Mouse (Mus musculus): ENCODE measurements around the gene Gak. TPM values are rescaled to one million over a fixed set of nuclear protein-coding genes. Genes with fewer than 3 reads are reported as not detected.

The Gak gene
- polyA plus RNA-seq, 1 experiment from 2014 or later: 45.5 TPM

DNA sequence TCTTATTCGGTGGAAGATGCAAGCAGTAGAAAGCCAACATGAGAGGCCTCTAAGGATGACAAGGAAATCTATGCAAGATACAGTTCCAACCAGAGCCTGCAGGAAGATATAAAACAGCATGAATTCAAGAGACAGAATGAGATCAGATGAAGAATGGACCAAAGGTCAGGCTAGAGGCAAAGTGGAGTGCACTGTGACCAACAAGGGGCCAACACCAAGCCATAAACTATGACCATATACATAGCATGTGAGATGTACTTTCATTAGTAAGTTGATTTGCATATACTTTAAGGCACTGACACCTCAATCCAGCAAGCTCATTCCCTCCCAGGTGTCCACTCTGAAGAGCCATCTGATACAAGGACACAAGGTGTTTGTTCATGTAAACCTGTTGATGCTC, 19.1 kb downstream of the Gak start:
- Histone ChIP-seq H3K4me1 (ENCODE audit: control insufficient read depth, insufficient read depth, low read length) (no peaks in the 10 kb centered on the region), H3K4me3 (ENCODE audit: low read depth, low read length) (no peak overlapping the region), H3K36me3 (replicated peaks; ENCODE audit: control insufficient read depth, insufficient read depth, low read depth, low read length) (peaks cover 3% of the 10 kb centered on the region), H3K27me3 (ENCODE audit: control insufficient read depth, insufficient read depth, low read length) (no peaks in the 10 kb centered on the region), H3K27ac (replicated peaks; ENCODE audit: low read depth, low read length) (no peak overlapping the region), H3K9ac (replicated peaks; ENCODE audit: low read length) (no peak overlapping the region), H3K9me3 (replicated peaks; ENCODE audit: control insufficient read depth, low read length) (no peaks in the 10 kb centered on the region), H3K4me2 (ENCODE audit: low read depth, low read length) (no peak overlapping the region)
- no peak for DNase-seq (ENCODE audit: low spot score)
- WGBS: 96% methylated on average over 1 of the region's 1 CpGs
- ATAC-seq (replicated peaks; ENCODE audit: insufficient number of reproducible peaks, low FRiP score, low TSS enrichment, low read depth): no peak

DNA sequence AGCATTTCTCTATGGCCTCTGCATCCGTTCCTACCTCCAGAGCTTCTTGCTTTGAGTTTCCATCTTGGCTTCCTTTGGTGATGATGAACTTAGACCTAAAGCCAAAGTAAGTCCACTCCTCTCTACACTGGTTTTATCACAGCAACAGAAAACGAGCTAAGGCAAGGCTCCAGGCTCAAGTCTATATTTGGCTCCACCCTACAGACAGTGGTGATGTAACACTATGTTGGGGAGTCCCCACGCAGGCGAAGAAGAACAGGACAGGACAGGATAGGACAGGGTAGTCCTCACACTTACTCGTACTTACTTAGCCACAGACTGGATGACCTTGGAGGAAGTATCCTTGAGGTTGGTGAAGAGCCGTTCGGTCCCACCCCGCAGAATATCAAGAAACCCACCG, 27.0 kb downstream of the Gak start:
- H3K36me3 ChIP-seq (replicated peaks; ENCODE audit: control insufficient read depth, insufficient read depth, low read depth, low read length): peaks cover 5% of the 10 kb centered on the region
- H3K4me2 ChIP-seq (ENCODE audit: low read depth, low read length): no peak overlapping the region
- H3K9ac ChIP-seq (replicated peaks; ENCODE audit: low read length): no peak overlapping the region
- no peaks in the 10 kb centered on the region for H3K9me3 ChIP-seq (replicated peaks; ENCODE audit: control insufficient read depth, low read length)
- ATAC-seq (replicated peaks; ENCODE audit: insufficient number of reproducible peaks, low FRiP score, low TSS enrichment, low read depth): no peak
- DNase-seq (ENCODE audit: low spot score): no peak
- H3K4me3 ChIP-seq (ENCODE audit: low read depth, low read length): no peak overlapping the region
- no peaks in the 10 kb centered on the region for H3K4me1 ChIP-seq (ENCODE audit: control insufficient read depth, insufficient read depth, low read length)
- no peaks in the 10 kb centered on the region for H3K27me3 ChIP-seq (ENCODE audit: control insufficient read depth, insufficient read depth, low read length)
- H3K27ac ChIP-seq (replicated peaks; ENCODE audit: low read depth, low read length): no peak overlapping the region
- WGBS: 94% methylated on average over 9 of the region's 9 CpGs

DNA sequence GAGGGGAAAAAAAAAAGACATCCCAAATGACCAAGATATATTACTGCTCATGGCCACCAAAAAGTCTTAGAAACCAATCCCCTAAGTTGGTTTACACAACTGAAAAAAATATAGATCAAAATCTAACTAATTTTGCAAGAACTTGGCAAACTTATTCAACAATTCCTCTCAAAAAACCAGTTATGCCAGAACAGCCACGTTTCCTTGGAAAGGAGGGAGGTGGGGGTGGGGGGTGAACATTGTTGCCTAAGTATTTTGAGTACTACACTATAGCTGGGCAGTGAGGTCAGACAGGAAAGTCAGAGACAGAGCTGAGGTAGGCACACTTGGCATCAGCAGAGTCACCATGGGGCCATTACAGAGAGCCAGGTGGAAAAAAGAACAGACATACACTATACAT, 29.6 kb downstream of the Gak start:
- H3K36me3 ChIP-seq (replicated peaks; ENCODE audit: control insufficient read depth, insufficient read depth, low read depth, low read length): peaks cover 6% of the 10 kb centered on the region
- H3K4me2 ChIP-seq (ENCODE audit: low read depth, low read length): no peak overlapping the region

DNA sequence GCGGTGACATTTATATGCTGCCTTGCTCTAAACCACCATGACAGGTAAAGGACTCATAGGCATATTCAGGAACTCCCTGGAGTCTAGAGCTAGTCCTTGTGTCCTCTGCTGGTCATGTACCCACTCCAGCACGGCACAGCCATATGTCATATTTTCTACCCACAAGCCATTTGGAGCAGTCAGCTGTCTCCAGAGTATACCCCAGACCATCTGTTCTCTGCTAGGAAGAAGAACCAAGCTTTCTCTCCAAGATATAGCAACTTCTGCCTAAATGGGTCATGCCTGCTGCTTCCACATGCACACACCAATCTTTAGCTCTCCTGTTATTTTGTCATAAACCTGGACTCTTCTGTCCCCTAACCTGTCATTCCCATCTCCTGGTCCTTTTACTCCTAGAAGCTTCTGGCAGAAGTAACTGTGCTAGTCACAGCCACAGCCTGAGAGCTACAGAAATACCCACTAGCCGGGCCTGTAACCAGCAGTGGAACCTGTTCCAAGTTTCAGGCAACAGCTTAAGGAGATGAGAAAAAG, 48.1 kb downstream of the Gak start:
- H3K9ac ChIP-seq (replicated peaks; ENCODE audit: low read length): no peak overlapping the region
- H3K27ac ChIP-seq (replicated peaks; ENCODE audit: low read depth, low read length): no peak overlapping the region
- no peak overlapping the region for H3K4me3 ChIP-seq (ENCODE audit: low read depth, low read length)
- WGBS: 91% methylated on average over 3 of the region's 3 CpGs
- peaks cover 10% of the 10 kb centered on the region for H3K36me3 ChIP-seq (replicated peaks; ENCODE audit: control insufficient read depth, insufficient read depth, low read depth, low read length)
- H3K4me2 ChIP-seq (ENCODE audit: low read depth, low read length): no peak overlapping the region
- no peak for ATAC-seq (replicated peaks; ENCODE audit: insufficient number of reproducible peaks, low FRiP score, low TSS enrichment, low read depth)
- DNase-seq (ENCODE audit: low spot score): no peak
- no peaks in the 10 kb centered on the region for H3K27me3 ChIP-seq (ENCODE audit: control insufficient read depth, insufficient read depth, low read length)
- H3K4me1 ChIP-seq (ENCODE audit: control insufficient read depth, insufficient read depth, low read length): no peaks in the 10 kb centered on the region
- H3K9me3 ChIP-seq (replicated peaks; ENCODE audit: control insufficient read depth, low read length): no peaks in the 10 kb centered on the region

More for the DNA sequence above, 29.6 kb downstream of the Gak start:
- Histone ChIP-seq H3K9me3 (replicated peaks; ENCODE audit: control insufficient read depth, low read length) (no peaks in the 10 kb centered on the region), H3K4me3 (ENCODE audit: low read depth, low read length) (no peak overlapping the region), H3K27me3 (ENCODE audit: control insufficient read depth, insufficient read depth, low read length) (no peaks in the 10 kb centered on the region), H3K27ac (replicated peaks; ENCODE audit: low read depth, low read length) (no peak overlapping the region), H3K9ac (replicated peaks; ENCODE audit: low read length) (no peak overlapping the region), H3K4me1 (ENCODE audit: control insufficient read depth, insufficient read depth, low read length) (no peaks in the 10 kb centered on the region)
- DNase-seq (ENCODE audit: low spot score): no peak
- 91% methylated on average over 1 of the region's 1 CpGs for WGBS
- no peak for ATAC-seq (replicated peaks; ENCODE audit: insufficient number of reproducible peaks, low FRiP score, low TSS enrichment, low read depth)

DNA sequence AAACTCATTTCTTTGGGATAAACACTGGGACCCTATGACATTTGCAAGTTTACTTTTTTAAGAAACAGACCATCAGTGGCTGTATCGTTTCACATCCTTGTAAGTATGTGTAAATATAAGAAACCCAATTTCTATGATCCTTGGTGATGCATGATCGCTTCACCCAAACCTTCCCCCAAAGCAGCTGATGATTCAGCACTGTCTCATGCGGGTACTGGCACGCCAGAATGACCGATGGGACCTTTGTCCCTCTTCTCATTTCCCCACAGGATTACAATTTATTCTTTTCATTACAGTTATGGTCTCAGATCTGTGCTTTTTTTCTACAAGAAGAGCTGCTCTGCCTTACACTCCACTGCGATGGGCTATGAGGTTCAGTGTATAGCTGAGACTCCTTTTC, 56.5 kb downstream of the Gak start:
- Histone ChIP-seq H3K27me3 (ENCODE audit: control insufficient read depth, insufficient read depth, low read length) (no peaks in the 10 kb centered on the region), H3K4me2 (ENCODE audit: low read depth, low read length) (no peak overlapping the region), H3K27ac (replicated peaks; ENCODE audit: low read depth, low read length) (no peak overlapping the region), H3K9ac (replicated peaks; ENCODE audit: low read length) (no peak overlapping the region), H3K4me1 (ENCODE audit: control insufficient read depth, insufficient read depth, low read length) (no peaks in the 10 kb centered on the region), H3K4me3 (ENCODE audit: low read depth, low read length) (no peak overlapping the region), H3K9me3 (replicated peaks; ENCODE audit: control insufficient read depth, low read length) (no peaks in the 10 kb centered on the region), H3K36me3 (replicated peaks; ENCODE audit: control insufficient read depth, insufficient read depth, low read depth, low read length) (peaks cover 7% of the 10 kb centered on the region)
- no peak for ATAC-seq (replicated peaks; ENCODE audit: insufficient number of reproducible peaks, low FRiP score, low TSS enrichment, low read depth)
- no peak for DNase-seq (ENCODE audit: low spot score)
- WGBS: 96% methylated on average over 6 of the region's 6 CpGs

DNA sequence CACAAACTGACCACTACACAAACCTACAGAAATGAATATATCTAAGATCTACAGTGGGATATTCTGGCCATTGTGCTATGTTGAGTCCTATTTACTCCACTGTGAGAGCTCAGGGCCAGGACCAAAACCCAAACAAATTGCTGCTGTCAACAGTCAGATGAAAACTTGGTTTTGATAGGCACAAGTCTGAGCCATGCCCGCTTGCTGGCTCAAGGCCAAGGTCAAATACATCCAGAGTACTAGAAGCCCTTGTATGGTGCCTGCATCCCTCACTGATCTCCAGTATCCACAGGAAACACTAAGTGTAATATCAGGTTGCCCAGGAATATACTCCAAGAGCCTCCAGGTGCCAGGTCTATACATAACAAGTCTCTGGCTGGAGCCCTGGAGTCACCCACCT, 58.6 kb downstream of the Gak start:
- H3K36me3 ChIP-seq (replicated peaks; ENCODE audit: control insufficient read depth, insufficient read depth, low read depth, low read length): peaks cover 3% of the 10 kb centered on the region
- DNase-seq (ENCODE audit: low spot score) (no peak), ATAC-seq (replicated peaks; ENCODE audit: insufficient number of reproducible peaks, low FRiP score, low TSS enrichment, low read depth) (no peak)
- no peak overlapping the region for H3K4me3 ChIP-seq (ENCODE audit: low read depth, low read length)
- H3K9me3 ChIP-seq (replicated peaks; ENCODE audit: control insufficient read depth, low read length): no peaks in the 10 kb centered on the region
- 90% methylated on average over 1 of the region's 1 CpGs for WGBS
- no peak overlapping the region for H3K4me2 ChIP-seq (ENCODE audit: low read depth, low read length)
- no peaks in the 10 kb centered on the region for H3K27me3 ChIP-seq (ENCODE audit: control insufficient read depth, insufficient read depth, low read length)
- no peaks in the 10 kb centered on the region for H3K4me1 ChIP-seq (ENCODE audit: control insufficient read depth, insufficient read depth, low read length)
- no peak overlapping the region for H3K9ac ChIP-seq (replicated peaks; ENCODE audit: low read length)
- H3K27ac ChIP-seq (replicated peaks; ENCODE audit: low read depth, low read length): no peak overlapping the region

DNA sequence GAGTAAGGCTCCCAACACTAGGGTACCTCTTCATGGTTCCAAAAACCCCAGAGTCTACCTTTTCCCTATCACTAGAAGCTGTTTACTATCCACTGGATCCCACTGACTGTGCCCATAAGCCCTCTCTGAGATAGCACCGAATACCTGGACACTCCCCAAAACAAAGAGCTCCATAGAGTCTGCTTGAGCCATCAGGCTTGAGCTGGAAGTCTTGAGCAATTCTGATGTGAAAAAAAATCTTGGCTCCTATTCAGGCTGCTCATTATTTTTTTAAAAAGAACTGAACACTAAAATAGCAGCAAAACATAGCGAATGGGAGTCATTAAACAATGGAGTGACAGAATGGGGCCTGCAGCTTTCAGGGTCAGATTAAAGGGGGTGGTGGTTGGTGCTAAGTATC, 62.5 kb downstream of the Gak start:
- no peaks in the 10 kb centered on the region for H3K27me3 ChIP-seq (ENCODE audit: control insufficient read depth, insufficient read depth, low read length)
- H3K27ac ChIP-seq (replicated peaks; ENCODE audit: low read depth, low read length): no peak overlapping the region
- 95% methylated on average over 2 of the region's 2 CpGs for WGBS
- no peak overlapping the region for H3K4me2 ChIP-seq (ENCODE audit: low read depth, low read length)
- ATAC-seq (replicated peaks; ENCODE audit: insufficient number of reproducible peaks, low FRiP score, low TSS enrichment, low read depth) (no peak), DNase-seq (ENCODE audit: low spot score) (no peak)
- H3K4me3 ChIP-seq (ENCODE audit: low read depth, low read length): no peak overlapping the region
- H3K4me1 ChIP-seq (ENCODE audit: control insufficient read depth, insufficient read depth, low read length): no peaks in the 10 kb centered on the region
- no peaks in the 10 kb centered on the region for H3K9me3 ChIP-seq (replicated peaks; ENCODE audit: control insufficient read depth, low read length)
- H3K9ac ChIP-seq (replicated peaks; ENCODE audit: low read length): no peak overlapping the region
- H3K36me3 ChIP-seq (replicated peaks; ENCODE audit: control insufficient read depth, insufficient read depth, low read depth, low read length): peaks cover 3% of the 10 kb centered on the region; the same call in 1 of the 2 replicates

DNA sequence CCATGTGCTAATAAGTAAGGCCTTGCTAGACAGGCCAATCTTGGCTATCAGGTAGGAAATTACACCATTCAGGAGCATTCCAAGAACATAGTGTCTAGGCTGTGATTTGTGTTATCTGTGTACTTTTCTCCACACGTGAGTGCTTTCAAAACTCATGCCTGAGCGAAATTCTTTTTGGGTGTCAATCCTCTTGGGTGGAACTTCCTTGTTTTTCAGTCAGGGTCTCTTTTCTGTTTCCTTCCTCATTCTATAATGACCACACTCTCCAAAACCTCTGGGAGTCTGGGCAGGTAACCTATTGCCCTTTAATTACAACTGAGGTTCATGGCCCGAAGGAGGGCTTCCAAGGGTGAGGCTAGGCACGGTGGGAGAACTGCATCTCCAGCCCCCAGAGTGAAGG, 63.0 kb downstream of the Gak start:
- ATAC-seq (replicated peaks; ENCODE audit: insufficient number of reproducible peaks, low FRiP score, low TSS enrichment, low read depth): no peak

More for the DNA sequence above, 63.0 kb downstream of the Gak start:
- Histone ChIP-seq H3K4me1 (ENCODE audit: control insufficient read depth, insufficient read depth, low read length) (no peaks in the 10 kb centered on the region), H3K36me3 (replicated peaks; ENCODE audit: control insufficient read depth, insufficient read depth, low read depth, low read length) (peaks cover 3% of the 10 kb centered on the region; the same call in 1 of the 2 replicates), H3K27me3 (ENCODE audit: control insufficient read depth, insufficient read depth, low read length) (no peaks in the 10 kb centered on the region), H3K4me2 (ENCODE audit: low read depth, low read length) (no peak overlapping the region), H3K27ac (replicated peaks; ENCODE audit: low read depth, low read length) (no peak overlapping the region), H3K9ac (replicated peaks; ENCODE audit: low read length) (no peak overlapping the region), H3K9me3 (replicated peaks; ENCODE audit: control insufficient read depth, low read length) (no peaks in the 10 kb centered on the region), H3K4me3 (ENCODE audit: low read depth, low read length) (no peak overlapping the region)
- WGBS: 87% methylated on average over 4 of the region's 4 CpGs
- no peak for DNase-seq (ENCODE audit: low spot score)
